Mouse (Mus musculus): ENCODE data around the gene Farsa. TPM values are rescaled to one million over a fixed set of nuclear protein-coding genes. Genes with fewer than 3 reads are reported as not detected.
A peak's percentile ranks its signal among the peaks of the same experiment; 100 is the strongest.

Farsa gene
- polyA plus RNA-seq, 1 experiment from 2014 or later: 99.9 TPM

GRCm38 (mm10) chr8:84908421-84909161, 51.8 kb downstream of the Farsa start, which contains the start of gene Dnase2a:
Gene Dnase2a, plus strand, starts transcription at chr8:84908560.
- H3K9me3 ChIP-seq (ENCODE audit: control insufficient read depth, low read length): no peaks in the 10 kb centered on the region
- H3K4me2 ChIP-seq (ENCODE audit: low read depth, severe bottlenecking): peak within 1 kb of the TSS; percentile 82
- DNase-seq (ENCODE audit: low spot score): peak; percentile 97
- H3K27me3 ChIP-seq (ENCODE audit: control insufficient read depth, insufficient read depth, low read length): peaks cover 34% of the 10 kb centered on the region
- H3K4me1 ChIP-seq (ENCODE audit: control insufficient read depth, insufficient read depth, low read length): peaks cover 16% of the 10 kb centered on the region
- no peak within 1 kb of the TSS for H3K27ac ChIP-seq (replicated peaks; ENCODE audit: low read depth, low read length)
- peak within 1 kb of the TSS; percentile 73 for H3K9ac ChIP-seq (ENCODE audit: low read length)
- WGBS: 1% methylated on average over 43 of the region's 45 CpGs
- H3K4me3 ChIP-seq (ENCODE audit: low read depth, low read length): peak within 1 kb of the TSS; percentile 50
- H3K36me3 ChIP-seq (ENCODE audit: control insufficient read depth, insufficient read depth, low read length): no peaks in the 10 kb centered on the region
- ATAC-seq (ENCODE audit: insufficient number of reproducible peaks, low FRiP score, low TSS enrichment, low read depth): peak; percentile 90

- Histone ChIP-seq H3K36me3 (ENCODE audit: control insufficient read depth, insufficient read depth, low read length) (no peaks in the 10 kb centered on the region), H3K4me3 (ENCODE audit: low read depth, low read length) (peak overlapping the region; percentile 50), H3K4me1 (ENCODE audit: control insufficient read depth, insufficient read depth, low read length) (peaks cover 14% of the 10 kb centered on the region), H3K9me3 (ENCODE audit: control insufficient read depth, low read length) (no peaks in the 10 kb centered on the region), H3K27me3 (ENCODE audit: control insufficient read depth, insufficient read depth, low read length) (peaks cover 40% of the 10 kb centered on the region), H3K9ac (ENCODE audit: low read length) (peak overlapping the region; percentile 73), H3K4me2 (ENCODE audit: low read depth, severe bottlenecking) (peak overlapping the region; percentile 82), H3K27ac (replicated peaks; ENCODE audit: low read depth, low read length) (no peak overlapping the region)
- DNase-seq (ENCODE audit: low spot score) (no peak), ATAC-seq (ENCODE audit: insufficient number of reproducible peaks, low FRiP score, low TSS enrichment, low read depth) (no peak)
- 51% methylated on average over 20 of the region's 20 CpGs for WGBS
Observed at GRCm38 (mm10) chr8:84909162-84909767, 52.5 kb downstream of the Farsa start.

DNA sequence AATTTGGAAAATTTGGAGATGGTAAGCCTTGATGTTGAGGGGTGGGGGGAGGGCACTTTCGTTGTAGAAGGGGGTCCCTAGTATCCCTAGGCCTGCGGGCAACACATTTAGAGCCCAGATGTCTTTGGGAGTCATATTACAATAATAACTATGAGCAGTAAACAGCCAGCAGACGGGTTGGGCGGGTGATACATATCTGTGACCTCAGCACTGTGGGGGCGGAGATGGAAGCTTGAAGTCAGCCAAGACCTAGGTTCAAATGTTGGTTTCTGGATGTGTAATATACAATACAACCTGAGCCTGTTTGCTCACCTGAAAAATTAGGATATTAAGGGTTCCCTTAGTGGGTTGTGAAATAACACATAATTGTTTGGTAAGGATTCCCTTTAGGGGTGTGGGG, 53.2 kb downstream of the Farsa start:
- Histone ChIP-seq H3K4me1 (ENCODE audit: control insufficient read depth, insufficient read depth, low read length) (peaks cover 14% of the 10 kb centered on the region), H3K4me2 (ENCODE audit: low read depth, severe bottlenecking) (no peak overlapping the region), H3K4me3 (ENCODE audit: low read depth, low read length) (no peak overlapping the region), H3K9me3 (ENCODE audit: control insufficient read depth, low read length) (no peaks in the 10 kb centered on the region), H3K9ac (ENCODE audit: low read length) (no peak overlapping the region), H3K27ac (replicated peaks; ENCODE audit: low read depth, low read length) (no peak overlapping the region), H3K36me3 (ENCODE audit: control insufficient read depth, insufficient read depth, low read length) (no peaks in the 10 kb centered on the region), H3K27me3 (ENCODE audit: control insufficient read depth, insufficient read depth, low read length) (peaks cover 40% of the 10 kb centered on the region)
- 63% methylated on average over 5 of the region's 5 CpGs for WGBS
- DNase-seq (ENCODE audit: low spot score): no peak
- no peak for ATAC-seq (ENCODE audit: insufficient number of reproducible peaks, low FRiP score, low TSS enrichment, low read depth)

DNA sequence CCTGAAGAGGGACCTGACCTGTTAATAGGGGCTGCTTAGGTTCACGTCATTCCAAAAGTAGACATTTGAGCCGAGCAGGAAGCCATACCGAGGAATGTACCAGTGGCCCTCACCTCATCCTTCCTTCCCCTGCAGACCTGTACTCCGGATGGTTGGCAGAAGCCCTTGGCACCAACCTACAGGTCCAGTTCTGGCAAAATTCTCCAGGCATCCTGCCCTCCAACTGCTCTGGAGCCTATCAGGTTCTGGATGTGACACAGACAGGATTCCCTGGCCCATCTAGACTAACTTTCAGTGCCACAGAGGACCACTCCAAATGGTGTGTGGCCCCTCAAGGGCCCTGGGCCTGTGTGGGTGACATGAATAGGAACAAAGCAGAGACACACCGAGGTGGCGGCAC, 53.8 kb downstream of the Farsa start:
- H3K9ac ChIP-seq (ENCODE audit: low read length): no peak overlapping the region
- no peak for ATAC-seq (ENCODE audit: insufficient number of reproducible peaks, low FRiP score, low TSS enrichment, low read depth)

DNA sequence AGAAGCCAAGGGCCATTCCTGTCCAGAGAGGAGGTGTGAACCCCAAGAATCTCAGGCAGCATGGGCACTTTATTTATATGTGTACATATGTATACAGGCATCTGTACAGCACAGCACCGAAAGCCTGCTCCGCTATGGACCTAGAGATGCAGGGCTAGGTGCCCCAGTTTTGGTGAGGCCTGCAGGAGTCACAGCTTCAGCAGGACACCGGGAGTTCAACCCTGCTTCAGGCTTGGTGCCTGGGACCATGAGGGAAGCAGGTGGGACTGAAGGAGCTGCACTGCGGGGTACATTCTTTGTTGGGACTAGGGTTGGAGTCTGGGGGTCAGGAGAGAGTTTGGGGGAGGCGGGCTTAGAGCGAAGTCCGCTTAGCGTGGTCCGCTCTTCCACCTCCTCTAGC, 55.1 kb downstream of the Farsa start:
- H3K4me3 ChIP-seq (ENCODE audit: low read depth, low read length): no peak overlapping the region
- H3K4me1 ChIP-seq (ENCODE audit: control insufficient read depth, insufficient read depth, low read length): peaks cover 14% of the 10 kb centered on the region
- no peak overlapping the region for H3K9ac ChIP-seq (ENCODE audit: low read length)
- 80% methylated on average over 9 of the region's 9 CpGs for WGBS
- H3K27me3 ChIP-seq (ENCODE audit: control insufficient read depth, insufficient read depth, low read length): peaks cover 40% of the 10 kb centered on the region
- no peak overlapping the region for H3K27ac ChIP-seq (replicated peaks; ENCODE audit: low read depth, low read length)
- no peak for DNase-seq (ENCODE audit: low spot score)
- H3K36me3 ChIP-seq (ENCODE audit: control insufficient read depth, insufficient read depth, low read length): no peaks in the 10 kb centered on the region
- ATAC-seq (ENCODE audit: insufficient number of reproducible peaks, low FRiP score, low TSS enrichment, low read depth): no peak
- no peak overlapping the region for H3K4me2 ChIP-seq (ENCODE audit: low read depth, severe bottlenecking)
- no peaks in the 10 kb centered on the region for H3K9me3 ChIP-seq (ENCODE audit: control insufficient read depth, low read length)

More for the DNA sequence above, 53.8 kb downstream of the Farsa start:
- peaks cover 40% of the 10 kb centered on the region for H3K27me3 ChIP-seq (ENCODE audit: control insufficient read depth, insufficient read depth, low read length)
- H3K4me2 ChIP-seq (ENCODE audit: low read depth, severe bottlenecking): no peak overlapping the region
- H3K4me1 ChIP-seq (ENCODE audit: control insufficient read depth, insufficient read depth, low read length): peaks cover 14% of the 10 kb centered on the region
- no peak for DNase-seq (ENCODE audit: low spot score)
- no peak overlapping the region for H3K27ac ChIP-seq (replicated peaks; ENCODE audit: low read depth, low read length)
- no peak overlapping the region for H3K4me3 ChIP-seq (ENCODE audit: low read depth, low read length)
- no peaks in the 10 kb centered on the region for H3K36me3 ChIP-seq (ENCODE audit: control insufficient read depth, insufficient read depth, low read length)
- WGBS: 87% methylated on average over 6 of the region's 6 CpGs
- no peaks in the 10 kb centered on the region for H3K9me3 ChIP-seq (ENCODE audit: control insufficient read depth, low read length)

DNA sequence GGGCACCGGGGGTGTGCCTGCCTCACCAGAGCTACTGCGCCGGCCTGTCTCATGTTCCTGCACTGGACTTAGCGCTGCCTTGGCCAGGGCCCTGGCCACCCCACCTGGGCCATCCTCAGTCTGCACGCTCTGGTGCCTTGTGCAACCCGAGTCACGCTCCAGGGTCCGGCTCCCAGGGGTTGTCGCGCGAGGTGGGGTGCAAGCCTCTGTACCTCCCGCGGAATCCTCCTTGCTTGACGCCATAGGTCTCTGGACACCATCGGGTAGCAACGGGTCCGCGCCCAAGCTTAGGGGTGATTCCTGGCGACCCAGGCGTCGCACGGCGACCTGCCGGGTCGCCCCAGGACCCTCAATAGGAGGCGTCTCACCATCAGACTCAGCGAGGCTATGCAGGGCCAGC, 55.6 kb downstream of the Farsa start:
- H3K27me3 ChIP-seq (ENCODE audit: control insufficient read depth, insufficient read depth, low read length): peaks cover 42% of the 10 kb centered on the region
- no peak overlapping the region for H3K27ac ChIP-seq (replicated peaks; ENCODE audit: low read depth, low read length)
- WGBS: 22% methylated on average over 26 of the region's 27 CpGs
- peaks cover 14% of the 10 kb centered on the region for H3K4me1 ChIP-seq (ENCODE audit: control insufficient read depth, insufficient read depth, low read length)
- H3K9ac ChIP-seq (ENCODE audit: low read length): peak overlapping the region; percentile 40; the same call in 1 of the 2 replicates
- no peaks in the 10 kb centered on the region for H3K9me3 ChIP-seq (ENCODE audit: control insufficient read depth, low read length)
- no peaks in the 10 kb centered on the region for H3K36me3 ChIP-seq (ENCODE audit: control insufficient read depth, insufficient read depth, low read length)
- H3K4me2 ChIP-seq (ENCODE audit: low read depth, severe bottlenecking): peak overlapping the region; percentile 84
- peak overlapping the region; percentile 35 for H3K4me3 ChIP-seq (ENCODE audit: low read depth, low read length)
- ATAC-seq (ENCODE audit: insufficient number of reproducible peaks, low FRiP score, low TSS enrichment, low read depth) (no peak), DNase-seq (ENCODE audit: low spot score) (no peak)

- Histone ChIP-seq H3K4me1 (ENCODE audit: control insufficient read depth, insufficient read depth, low read length) (peaks cover 14% of the 10 kb centered on the region), H3K36me3 (ENCODE audit: control insufficient read depth, insufficient read depth, low read length) (no peaks in the 10 kb centered on the region), H3K9ac (ENCODE audit: low read length) (peak overlapping the region; percentile 40), H3K4me2 (ENCODE audit: low read depth, severe bottlenecking) (peak overlapping the region; percentile 84), H3K27me3 (ENCODE audit: control insufficient read depth, insufficient read depth, low read length) (peaks cover 47% of the 10 kb centered on the region), H3K4me3 (ENCODE audit: low read depth, low read length) (peak overlapping the region; percentile 35), H3K9me3 (ENCODE audit: control insufficient read depth, low read length) (no peaks in the 10 kb centered on the region), H3K27ac (replicated peaks; ENCODE audit: low read depth, low read length) (no peak overlapping the region)
- DNase-seq (ENCODE audit: low spot score): peak; percentile 77
- WGBS: 2% methylated on average over 55 of the region's 55 CpGs
- ATAC-seq (ENCODE audit: insufficient number of reproducible peaks, low FRiP score, low TSS enrichment, low read depth): no peak
Observed at GRCm38 (mm10) chr8:84912895-84913501, 56.2 kb downstream of the Farsa start.

DNA sequence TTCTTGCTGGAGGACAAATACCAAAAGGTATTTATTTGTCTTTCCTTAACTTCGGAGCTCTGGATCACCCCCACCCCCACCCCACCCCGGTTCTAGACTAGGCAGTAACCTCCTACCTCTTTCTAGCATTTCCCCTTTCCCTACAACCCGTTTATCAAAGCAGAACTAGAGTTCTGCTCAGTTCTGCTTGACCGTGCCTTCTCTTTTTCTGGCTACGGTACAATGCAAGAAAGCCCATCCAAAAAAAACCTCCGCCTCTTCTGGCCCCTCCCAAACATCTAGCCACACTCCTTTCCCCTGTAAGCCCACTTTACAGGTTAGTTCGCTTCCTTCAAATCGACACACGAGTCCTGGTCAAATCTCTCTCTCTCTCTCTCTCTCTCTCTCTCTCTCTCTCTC, 56.7 kb downstream of the Farsa start:
- Histone ChIP-seq H3K36me3 (ENCODE audit: control insufficient read depth, insufficient read depth, low read length) (no peaks in the 10 kb centered on the region), H3K9ac (ENCODE audit: low read length) (peak overlapping the region; percentile 40; the same call in 1 of the 2 replicates), H3K4me3 (ENCODE audit: low read depth, low read length) (peak overlapping the region; percentile 35), H3K27ac (replicated peaks; ENCODE audit: low read depth, low read length) (no peak overlapping the region), H3K4me2 (ENCODE audit: low read depth, severe bottlenecking) (peak overlapping the region; percentile 84), H3K27me3 (ENCODE audit: control insufficient read depth, insufficient read depth, low read length) (peaks cover 52% of the 10 kb centered on the region), H3K9me3 (ENCODE audit: control insufficient read depth, low read length) (no peaks in the 10 kb centered on the region), H3K4me1 (ENCODE audit: control insufficient read depth, insufficient read depth, low read length) (peaks cover 14% of the 10 kb centered on the region)
- DNase-seq (ENCODE audit: low spot score) (no peak), ATAC-seq (ENCODE audit: insufficient number of reproducible peaks, low FRiP score, low TSS enrichment, low read depth) (no peak)
- WGBS: 10% methylated on average over 9 of the region's 9 CpGs
